10 mouse cellular contexts compared by ENCODE assay signal in the genomic region with DNA sequence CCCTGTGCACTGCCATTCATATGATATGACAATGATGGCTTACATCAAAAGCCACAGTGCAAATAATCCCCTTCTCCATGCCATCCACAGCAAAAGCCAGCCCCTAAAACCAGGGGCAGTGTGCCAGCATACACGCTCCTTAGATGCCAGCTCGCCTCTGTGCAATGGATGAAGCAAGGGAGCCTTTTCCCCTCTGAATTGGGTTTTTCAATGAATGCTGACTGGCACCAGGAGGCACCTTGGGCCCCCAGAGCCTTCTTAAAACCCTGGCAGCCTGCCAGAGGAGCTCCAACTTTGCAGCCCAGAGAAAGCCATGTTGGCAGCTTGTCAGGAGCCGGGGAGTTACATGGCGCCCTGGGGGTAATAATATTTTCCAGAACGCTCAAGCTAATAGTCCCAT.
DNase-seq lines count a peak whose midpoint lies in the region; ATAC-seq lines count a peak whose summit lies in the region.
"Had no signal": no experiment of that assay in that cellular context is flagged by ENCODE, and none has a peak within 500 bp of the region (broad histone marks: within the 10 kb centered on the region; RNA-seq: fewer than 3 reads in every experiment).

No protein-coding gene starts in this region.

- no peaks in the 10 kb centered on the region for H3K36me3 ChIP-seq in heart, embryonic 14.5 days (ENCODE audit: control insufficient read depth, insufficient read depth, low read length)
- H3K36me3 ChIP-seq in heart, embryonic 11.5 days (ENCODE audit: control insufficient read depth, insufficient read depth, low read length): no peaks in the 10 kb centered on the region
- no peaks in the 10 kb centered on the region for H3K36me3 ChIP-seq in embryonic facial prominence, embryonic 10.5 days (replicated peaks)

- H3K27me3 ChIP-seq in heart, embryonic 14.5 days (ENCODE audit: control insufficient read depth, insufficient read depth, low read length): no peaks in the 10 kb centered on the region
- no peaks in the 10 kb centered on the region for H3K27me3 ChIP-seq in heart, embryonic 11.5 days (ENCODE audit: control insufficient read depth, insufficient read depth, low read length)
- H3K27me3 ChIP-seq in embryonic facial prominence, embryonic 10.5 days (replicated peaks; ENCODE audit: low read depth, poor library complexity, severe bottlenecking): no peaks in the 10 kb centered on the region

- no peak for ATAC-seq in heart, embryonic 14.5 days (ENCODE audit: insufficient number of reproducible peaks, insufficient read depth, low FRiP score, low read depth)
- no peak for ATAC-seq in heart, embryonic 11.5 days (replicated peaks; ENCODE audit: insufficient number of reproducible peaks, low FRiP score, low TSS enrichment)
- ATAC-seq in granulocyte monocyte progenitor cell, adult 5-6 weeks (replicated peaks; ENCODE audit: poor library complexity, severe bottlenecking): no peak

- H3K4me1 ChIP-seq in heart, embryonic 14.5 days (ENCODE audit: control insufficient read depth in 2 of 2, insufficient read depth in 2 of 2, low read length in 2 of 2): peaks cover 37 to 67% of the 10 kb centered on the region in 2 experiments
- peaks cover 52% of the 10 kb centered on the region for H3K4me1 ChIP-seq in heart, embryonic 11.5 days (ENCODE audit: control insufficient read depth, insufficient read depth, low read length)
- peaks cover 82% of the 10 kb centered on the region for H3K4me1 ChIP-seq in embryonic facial prominence, embryonic 10.5 days

- H3K9ac ChIP-seq in heart, embryonic 14.5 days (ENCODE audit: low read length): no peak overlapping the region
- H3K9ac ChIP-seq in heart, embryonic 11.5 days (ENCODE audit: low read depth, low read length): no peak overlapping the region

- peak; percentile 59 for DNase-seq in 3T3-L1 (ENCODE audit: low read depth, low spot score)
- no peak for DNase-seq in embryonic facial prominence, embryonic 10.5 days (ENCODE audit: low spot score)
- DNase-seq in kidney, adult 9 months: peak; percentile 48
- DNase-seq in thymus, postnatal 36 days: no peak
- DNase-seq in thymus, adult 18-20 months: no peak
- DNase-seq: lung, postnatal 4 days had no signal

- H3K27ac ChIP-seq in heart, embryonic 14.5 days (replicated peaks in 1 of 2; ENCODE audit: control insufficient read depth in 1 of 2, insufficient read depth in 1 of 2, low read depth in 2 of 2, low read length in 2 of 2): peak overlapping the region; percentile 74
- H3K27ac ChIP-seq in heart, embryonic 11.5 days (ENCODE audit: low read depth, low read length): no peak overlapping the region
- peak overlapping the region; percentile 48 for H3K27ac ChIP-seq in embryonic facial prominence, embryonic 10.5 days (replicated peaks)

- 0 out of 2 replicates have a peak overlapping the region, but pooled peaks have one; percentile 17 for H3K4me2 ChIP-seq in heart, embryonic 14.5 days (ENCODE audit: low read length)
- H3K4me2 ChIP-seq in heart, embryonic 11.5 days: no peak overlapping the region

- H3K4me3 ChIP-seq in heart, embryonic 14.5 days (ENCODE audit: control insufficient read depth in 1 of 2, insufficient read depth in 1 of 2, low read depth in 1 of 2, low read length in 2 of 2): no peak overlapping the region
- H3K4me3 ChIP-seq in heart, embryonic 11.5 days (ENCODE audit: low read depth, low read length): no peak overlapping the region
- H3K4me3 ChIP-seq in embryonic facial prominence, embryonic 10.5 days: no peak overlapping the region
- H3K4me3 ChIP-seq: erythroblast, embryonic 14.5 days had no signal

- 38% methylated on average over 5 of the region's 5 CpGs for WGBS in heart, embryonic 14.5 days
- WGBS in heart, embryonic 11.5 days (ENCODE audit: insufficient replicate concordance): 69% methylated on average over 5 of the region's 5 CpGs
- WGBS in embryonic facial prominence, embryonic 10.5 days: 83% methylated on average over 5 of the region's 5 CpGs

- no peaks in the 10 kb centered on the region for H3K9me3 ChIP-seq in heart, embryonic 14.5 days (ENCODE audit: control insufficient read depth, low read length)
- no peaks in the 10 kb centered on the region for H3K9me3 ChIP-seq in heart, embryonic 11.5 days (replicated peaks; ENCODE audit: control insufficient read depth, low read length)
- H3K9me3 ChIP-seq in embryonic facial prominence, embryonic 10.5 days: no peaks in the 10 kb centered on the region

Comparison
In these comparisons a context has a peak if more than half of its experiments do, and no peak if none do; other contexts are left out.
1. DNase-seq: peak in 3T3-L1 (single experiment) and kidney, adult 9 months (single experiment); none in embryonic facial prominence, embryonic 10.5 days (single experiment), thymus, postnatal 36 days (0 of 2) and thymus, adult 18-20 months (0 of 2).